Mouse (Mus musculus): Measurements from ENCODE around the gene Gm3636. TPM values are rescaled to one million over a fixed set of nuclear protein-coding genes. Genes with fewer than 3 reads are reported as not detected.
"Not testable (repeated sequence)": the region's sequence is repeated elsewhere in the genome, so short reads cannot be mapped to it uniquely, and the experiment has no call there.

The Gm3636 gene
- polyA plus RNA-seq (2012; rRNA removed): 9.9 and 19.2 TPM in 2 replicates

GRCm38 (mm10) chr14:6742232-6742631 lies at the start of gene Gm3636:
Gm3636 (minus strand) TSS chr14:6742332.
- not testable (repeated sequence) for DNase-seq (ENCODE audit: low spot score)

GRCm38 (mm10) chr14:6774311-6774710 lies 32.2 kb upstream of the Gm3636 start, which contains the start of gene Gm8362:
Gm8362 (minus strand) TSS chr14:6774411.
- not testable (repeated sequence) for DNase-seq (ENCODE audit: low spot score)

- peak; percentile 17 for DNase-seq (ENCODE audit: low spot score)
Measured at GRCm38 (mm10) chr14:6757231-6757536, 15.1 kb upstream of the Gm3636 start.

GRCm38 (mm10) chr14:6756384-6757230 lies 14.5 kb upstream of the Gm3636 start:
- DNase-seq (ENCODE audit: low spot score): peak; percentile 25

GRCm38 (mm10) chr14:6720151-6720550 lies 22.0 kb downstream of the Gm3636 start, which contains the start of gene Gm8050:
Gm8050 (minus strand) TSS chr14:6720251.
- DNase-seq (ENCODE audit: low spot score): not testable (repeated sequence)

Other genes starting within 250 kb of the Gm3636 start
- gene Gm8356, start 205.0 kb downstream of the Gm3636 start, polyA plus RNA-seq (2012; rRNA removed): not detected in 2 replicates
- gene Gm3629, start 151.7 kb downstream of the Gm3636 start, polyA plus RNA-seq (2012; rRNA removed): 0.75 and 0.87 TPM in 2 replicates
- not detected in 2 replicates for gene Gm3460, start 119.9 kb downstream of the Gm3636 start, polyA plus RNA-seq (2012; rRNA removed)
- gene Gm10251, start 58.2 kb downstream of the Gm3636 start, polyA plus RNA-seq (2012; rRNA removed): not detected in 2 replicates
- 0.04 TPM in 1 of 2 replicates, not detected in the other for gene Gm8050, start 22.1 kb downstream of the Gm3636 start, polyA plus RNA-seq (2012; rRNA removed)
- not detected in 2 replicates for gene Gm8362, start 32.1 kb upstream of the Gm3636 start, polyA plus RNA-seq (2012; rRNA removed)
- gene Gm3642, start 98.0 kb upstream of the Gm3636 start, polyA plus RNA-seq (2012; rRNA removed): not detected in 2 replicates
- gene Gm3667, start 147.6 kb upstream of the Gm3636 start, polyA plus RNA-seq (2012; rRNA removed): 1.4 and 1.8 TPM in 2 replicates
- not detected in 2 replicates for gene Gm6356, start 231.5 kb upstream of the Gm3636 start, polyA plus RNA-seq (2012; rRNA removed)